Mouse (Mus musculus) CH12.LX (cell line): ENCODE results near the gene Rims3. TPM values are rescaled to one million over a fixed set of nuclear protein-coding genes. Genes with fewer than 3 reads are reported as not detected.

Experiments used
- DNase-seq: peaks from one replicate; pipeline ENCODE4 v3.0.0-alpha.2; 2013; ENCODE audit errors: extremely low read depth
- H3K27ac ChIP-seq: 2 replicates; pipeline ENCODE4 v1.5.1; 2012; ENCODE audit warnings: low read depth, mild to moderate bottlenecking, control low read depth, moderate library complexity; ENCODE audit not compliant: insufficient read depth
- H3K27me3 ChIP-seq: replicated peaks from 2 replicates; pipeline ENCODE3; 2012; ENCODE audit warnings: inconsistent platforms
- H3K36me3 ChIP-seq, 2 experiments: replicated peaks in 1 of 2; 2 replicates each; pipeline versions ENCODE3 to v1.6.1; 2012; ENCODE audit warnings: inconsistent platforms in 1 of 2, low read length in 1 of 2, mild to moderate bottlenecking in 1 of 2, mixed read lengths in 1 of 2, moderate library complexity in 1 of 2; ENCODE audit not compliant: control insufficient read depth in 1 of 2, insufficient read depth in 1 of 2
- H3K4me1 ChIP-seq, 2 experiments: 2 replicates each; pipeline ENCODE4 v1.6.1; 2012; ENCODE audit warnings: inconsistent platforms in 1 of 2, moderate library complexity in 1 of 2; ENCODE audit not compliant: insufficient read depth in 2 of 2, control insufficient read depth in 1 of 2
- H3K4me2 ChIP-seq: 2 replicates; pipeline ENCODE4 v1.6.1; 2012; ENCODE audit warnings: low read depth, mild to moderate bottlenecking, control low read depth; ENCODE audit not compliant: poor library complexity, insufficient read depth, severe bottlenecking
- H3K4me3 ChIP-seq, 3 experiments: fragments of 150-350 bp in 1 of 3; sonication (generic) in 1 of 3; replicated peaks in 1 of 3; 2 replicates each; pipeline versions ENCODE3 to v1.5.1; 2011 to 2012; ENCODE audit warnings: low read depth in 2 of 3, low read length in 2 of 3, mild to moderate bottlenecking in 2 of 3, moderate library complexity in 2 of 3, control low read depth in 1 of 3, improper control_type of control experiment in 1 of 3, inconsistent platforms in 1 of 3, mixed read lengths in 1 of 3; ENCODE audit not compliant: poor library complexity in 1 of 3
- H3K79me2 ChIP-seq: replicated peaks from 2 replicates; pipeline ENCODE4 v1.6.1; 2012; ENCODE audit warnings: mild to moderate bottlenecking, moderate library complexity; ENCODE audit not compliant: control insufficient read depth, poor library complexity, insufficient read depth, severe bottlenecking; ENCODE audit errors: extremely low read depth
- H3K9ac ChIP-seq: 2 replicates; pipeline ENCODE4 v1.6.1; 2012; ENCODE audit warnings: low read depth, mild to moderate bottlenecking, control low read depth, moderate library complexity; ENCODE audit not compliant: insufficient read depth
- H3K9me3 ChIP-seq: replicated peaks from 2 replicates; pipeline ENCODE3; 2012; ENCODE audit warnings: low read length, inconsistent platforms, mixed read lengths
- BHLHE40 ChIP-seq: IDR thresholded peaks from 2 replicates; pipeline ENCODE4 v1.6.1; 2011; ENCODE audit warnings: mild to moderate bottlenecking, low read depth, low read length, improper control_type of control experiment
- CHD1 ChIP-seq: IDR thresholded peaks from 2 replicates; pipeline ENCODE4 v1.6.1; 2012; ENCODE audit warnings: low read depth, low read length, improper control_type of control experiment, inconsistent platforms
- CHD2 ChIP-seq: IDR thresholded peaks from 2 replicates; pipeline ENCODE4 v1.6.1; 2011; ENCODE audit warnings: low read length, improper control_type of control experiment
- CTCF ChIP-seq, 2 experiments: IDR thresholded peaks in 1 of 2; conservative IDR thresholded peaks in 1 of 2; 2 replicates each; pipeline ENCODE4 v1.5.1; 2011 to 2012; ENCODE audit warnings: low read depth in 2 of 2, low read length in 2 of 2, improper control_type of control experiment in 1 of 2, inconsistent platforms in 1 of 2, mild to moderate bottlenecking in 1 of 2, moderate library complexity in 1 of 2
- ELF1 ChIP-seq: IDR thresholded peaks from 2 replicates; pipeline ENCODE4 v1.6.1; 2014; ENCODE audit warnings: low read depth, mild to moderate bottlenecking, inconsistent platforms, low read length, improper control_type of control experiment
- EP300 ChIP-seq: IDR thresholded peaks from 2 replicates; pipeline ENCODE4 v1.6.1; 2011; ENCODE audit warnings: low read length, improper control_type of control experiment
- ETS1 ChIP-seq: conservative IDR thresholded peaks from 2 replicates; pipeline ENCODE4 v1.6.1; 2012; ENCODE audit warnings: low read depth, mild to moderate bottlenecking, inconsistent platforms, low read length, improper control_type of control experiment, moderate library complexity
- GABPA ChIP-seq: IDR thresholded peaks from 2 replicates; pipeline ENCODE4 v1.6.1; 2012; ENCODE audit warnings: low read depth, low read length, improper control_type of control experiment, inconsistent platforms; ENCODE audit not compliant: insufficient replicate concordance
- HCFC1 ChIP-seq: IDR thresholded peaks from 2 replicates; pipeline ENCODE4 v1.6.1; 2012; ENCODE audit warnings: low read depth, mild to moderate bottlenecking, inconsistent platforms, low read length, improper control_type of control experiment
- IRF4 ChIP-seq: IDR thresholded peaks from 2 replicates; pipeline ENCODE4 v1.6.1; 2014; ENCODE audit warnings: low read depth, mild to moderate bottlenecking, inconsistent platforms, low read length, improper control_type of control experiment
- JUN ChIP-seq: IDR thresholded peaks from 2 replicates; pipeline ENCODE4 v1.6.1; 2011; ENCODE audit warnings: low read depth, mild to moderate bottlenecking, low read length, improper control_type of control experiment, moderate library complexity; ENCODE audit not compliant: insufficient read depth
- JUND ChIP-seq: conservative IDR thresholded peaks from 2 replicates; pipeline ENCODE4 v1.6.1; 2011; ENCODE audit warnings: low read depth, low read length, improper control_type of control experiment
- MAFK ChIP-seq: IDR thresholded peaks from 2 replicates; pipeline ENCODE4 v1.6.1; 2011; ENCODE audit warnings: low read length, improper control_type of control experiment; ENCODE audit not compliant: insufficient replicate concordance
- MAX ChIP-seq: IDR thresholded peaks from 2 replicates; pipeline ENCODE4 v1.6.1; 2011; ENCODE audit warnings: low read length, improper control_type of control experiment
- MEF2A ChIP-seq: IDR thresholded peaks from 2 replicates; pipeline ENCODE4 v1.6.1; 2014; ENCODE audit warnings: low read depth, mild to moderate bottlenecking, inconsistent platforms, low read length, improper control_type of control experiment, borderline replicate concordance
- MXI1 ChIP-seq: IDR thresholded peaks from 2 replicates; pipeline ENCODE4 v1.6.1; 2011; ENCODE audit warnings: mild to moderate bottlenecking, low read depth, low read length, improper control_type of control experiment
- MYC ChIP-seq: IDR thresholded peaks from 2 replicates; pipeline ENCODE4 v1.6.1; 2011; ENCODE audit warnings: low read depth, mild to moderate bottlenecking, improper control_type of control experiment, low read length
- NELFE ChIP-seq: IDR thresholded peaks from 2 replicates; pipeline ENCODE4 v1.6.1; 2011; ENCODE audit warnings: low read depth, low read length, improper control_type of control experiment
- PAX5 ChIP-seq: IDR thresholded peaks from 2 replicates; pipeline ENCODE4 v1.6.1; 2012; ENCODE audit warnings: low read length, inconsistent platforms, mixed read lengths
- POLR2A ChIP-seq: IDR thresholded peaks from 2 replicates; pipeline ENCODE4 v1.6.1; 2011; ENCODE audit warnings: low read depth, mild to moderate bottlenecking, improper control_type of control experiment, low read length
- POLR2AphosphoS2 ChIP-seq: IDR thresholded peaks from 2 replicates; pipeline ENCODE4 v1.6.1; 2011; ENCODE audit warnings: low read depth, low read length, improper control_type of control experiment
- RAD21 ChIP-seq: IDR thresholded peaks from 2 replicates; pipeline ENCODE4 v1.6.1; 2011; ENCODE audit warnings: low read depth, mild to moderate bottlenecking, low read length, improper control_type of control experiment, moderate library complexity
- SIN3A ChIP-seq: IDR thresholded peaks from 2 replicates; pipeline ENCODE4 v1.6.1; 2012; ENCODE audit warnings: low read length, improper control_type of control experiment, inconsistent platforms
- TBP ChIP-seq: conservative IDR thresholded peaks from 2 replicates; pipeline ENCODE4 v1.6.1; 2011; ENCODE audit warnings: low read depth, low read length, improper control_type of control experiment
- TCF12 ChIP-seq: IDR thresholded peaks from 2 replicates; pipeline ENCODE4 v1.6.1; 2014; ENCODE audit warnings: low read depth, mild to moderate bottlenecking, inconsistent platforms, low read length, improper control_type of control experiment
- USF1 ChIP-seq: IDR thresholded peaks from 2 replicates; pipeline ENCODE4 v1.6.1; 2014; ENCODE audit warnings: low read depth, mild to moderate bottlenecking, inconsistent platforms, low read length, improper control_type of control experiment
- USF2 ChIP-seq: conservative IDR thresholded peaks from 2 replicates; pipeline ENCODE4 v1.6.1; 2011; ENCODE audit warnings: low read depth, low read length, improper control_type of control experiment
- ZC3H11A ChIP-seq: IDR thresholded peaks from 2 replicates; pipeline ENCODE4 v1.6.1; 2012; ENCODE audit warnings: low read depth, mild to moderate bottlenecking, inconsistent platforms, low read length, improper control_type of control experiment
- ZKSCAN1 ChIP-seq: IDR thresholded peaks from 2 replicates; pipeline ENCODE4 v1.6.1; 2012; ENCODE audit warnings: low read depth, inconsistent platforms, low read length, improper control_type of control experiment, borderline replicate concordance
- ZMIZ1 ChIP-seq: IDR thresholded peaks from 2 replicates; pipeline ENCODE4 v1.6.1; 2012; ENCODE audit warnings: low read depth, mild to moderate bottlenecking, inconsistent platforms, low read length, improper control_type of control experiment
- ZNF384 ChIP-seq: IDR thresholded peaks from 2 replicates; pipeline ENCODE4 v1.6.1; 2012; ENCODE audit warnings: low read depth, low read length, improper control_type of control experiment, inconsistent platforms
- dilution Hi-C: fragments of 300-500 bp; cut with MboI; formaldehyde crosslinking; loops from 2 replicates; pipeline ENCODE4 v1.14.3; 2020; ENCODE audit warnings: low sequenced_read_pairs; ENCODE audit not compliant: extremely low pct_unique_long_range_greater_than_20kb, extremely low pct_ligation_motif_present
- in situ Hi-C: fragments of 300-500 bp; cut with MboI; formaldehyde crosslinking; loops from 3 replicates; pipeline ENCODE4 v1.14.3; 2019; ENCODE audit warnings: low sequenced_read_pairs, low pct_ligation_motif_present, low pct_unique_long_range_greater_than_20kb, mixed read lengths
- polyA plus RNA-seq: library from polyadenylated mRNA; unstranded; fragments of >175 nt; gene quantifications from 2 replicates; pipeline ENCODE4 v1.2.1, GENCODE M21; 2012; ENCODE audit warnings: low read depth; ENCODE audit not compliant: insufficient read length
- total RNA-seq, 2 experiments: library from RNA; depleted of rRNA; stranded (reverse); fragments of 300-350 nt in 1 of 2; fragments of >200 nt in 1 of 2; gene quantifications; 2 replicates each; pipeline ENCODE4 v1.2.3; 2012 to 2014

Gene Rims3
- total and polyA plus RNA-seq, 3 experiments = 0.05 to 0.17 (median 0.13) TPM

DNA sequence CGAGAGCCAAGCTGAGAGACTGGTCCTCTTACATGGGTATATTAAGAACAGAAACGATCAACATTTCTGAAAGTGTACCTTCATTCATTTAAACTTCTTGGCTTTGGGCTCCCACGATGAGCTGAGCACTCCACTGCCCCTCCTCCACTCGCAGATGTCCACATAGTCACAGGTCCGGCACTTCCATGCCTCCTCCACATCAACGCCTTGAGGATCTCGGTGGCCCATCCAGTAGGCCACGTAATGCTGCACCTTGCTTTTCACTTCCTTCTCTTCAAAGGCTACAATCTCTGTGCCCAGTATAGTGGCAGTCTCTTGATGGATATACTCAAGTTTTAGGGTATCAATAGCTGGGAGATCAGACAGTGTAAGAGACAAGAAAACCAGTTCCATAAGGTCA is 66.8 kb downstream of the Rims3 start:
- Histone ChIP-seq H3K4me2 (no peak overlapping the region), H3K27ac (no peak overlapping the region; the same call in 1 of the 2 replicates), H3K27me3 (no peaks in the 10 kb centered on the region), H3K79me2 (peaks cover 6% of the 10 kb centered on the region), H3K4me1 (peaks cover 4 to 24% of the 10 kb centered on the region in 2 experiments; a peak in 3 of 4 replicates), H3K9ac (no peak overlapping the region), H3K36me3 (peaks cover 14 to 27% of the 10 kb centered on the region in 2 experiments), H3K4me3 (no peak overlapping the region), H3K9me3 (no peaks in the 10 kb centered on the region)
- no peak for TF ChIP-seq MAX
- TF ChIP-seq HCFC1 = no peak
- no peak for TF ChIP-seq ELF1
- TF ChIP-seq NELFE = no peak
- no peak for TF ChIP-seq USF1
- TF ChIP-seq IRF4 = no peak
- no peak for TF ChIP-seq RAD21
- TF ChIP-seq ZC3H11A = no peak
- no peak for DNase-seq
- dilution Hi-C loops = no loop called here
- in situ Hi-C loops = no loop called here

DNA sequence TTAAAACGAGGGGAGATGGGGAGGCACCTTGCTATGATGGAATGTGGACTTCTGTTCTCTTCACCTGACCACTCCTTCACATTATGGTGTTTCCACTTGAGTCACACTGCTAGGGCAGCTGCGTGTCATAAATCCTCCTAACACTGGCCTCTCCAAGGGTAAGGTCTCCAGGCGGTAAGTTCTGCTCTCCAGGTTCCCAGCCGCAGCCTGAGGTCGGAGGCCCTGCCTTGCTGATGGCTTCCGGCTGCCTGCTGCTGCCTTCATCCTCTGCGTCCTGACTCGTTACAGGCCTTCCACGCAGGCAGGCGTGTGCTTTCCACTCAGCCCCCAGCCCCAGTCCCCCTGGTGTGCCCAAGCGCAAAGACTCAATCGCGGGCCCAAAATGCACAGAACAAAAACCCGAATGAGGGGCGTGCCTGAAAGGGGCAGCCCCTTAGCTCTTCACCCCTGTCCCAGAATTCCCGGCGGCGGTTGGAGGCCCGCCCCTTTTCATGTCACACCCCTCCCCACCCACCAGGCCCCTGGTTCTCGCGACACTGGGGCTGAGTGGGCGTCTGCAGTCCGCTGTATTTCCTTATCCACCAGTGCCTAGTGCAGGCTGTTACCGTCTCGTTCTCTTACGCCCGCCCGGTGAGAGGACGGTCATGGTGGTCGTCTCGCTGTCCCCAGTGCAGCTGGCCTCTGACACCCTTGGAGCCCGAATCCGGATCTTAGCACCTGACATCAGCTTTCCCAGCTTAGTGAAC is 70.1 kb downstream of the Rims3 start, which contains the start of gene Exo5:
Gene Exo5 (minus strand): TSS at position 464 of the 746 bp plus-strand sequence.
- dilution Hi-C loops = no loop called here
- peak within 1 kb of the TSS; percentile 77 for H3K27ac ChIP-seq
- in situ Hi-C loops = no loop called here
- TF ChIP-seq SIN3A (peak; percentile 47; the same call in 1 of the 2 replicates), NELFE (peak; percentile 98), CHD2 (peak; percentile 99), ZMIZ1 (peak; percentile 97), TCF12 (peak; percentile 80), ETS1 (no peak), TBP (peak; percentile 72), MEF2A (peak; percentile 9; the same call in 1 of the 2 replicates), BHLHE40 (0 out of 2 replicates have a peak, but pooled peaks have one; percentile 0), PAX5 (no peak), POLR2AphosphoS2 (peak; percentile 95), ZNF384 (no peak), GABPA (no peak), CTCF (conservative IDR thresholded peaks at IDR 0.05 in 1 of 2, IDR thresholded peaks at IDR 0.05 in 1 of 2; ENCODE audit: low read depth in 2 of 2, low read length in 2 of 2) (no peak; a peak in 1 of 4 replicates), MAX (no peak), JUND (no peak), ZKSCAN1 (no peak), JUN (no peak), USF2 (no peak), ELF1 (peak; percentile 87), MAFK (no peak), CHD1 (no peak), HCFC1 (peak; percentile 67), MXI1 (peak; percentile 80; the same call in 1 of the 2 replicates), IRF4 (peak; percentile 26; the same call in 1 of the 2 replicates), EP300 (0 out of 2 replicates have a peak, but pooled peaks have one; percentile 11), POLR2A (peak; percentile 98), MYC (no peak), RAD21 (no peak)

More for the DNA sequence above, 70.1 kb downstream of the Rims3 start, which contains the start of gene Exo5:
- DNase-seq = peak; percentile 96
- Histone ChIP-seq H3K4me1 (peaks cover 4 to 24% of the 10 kb centered on the region in 2 experiments; a peak in 3 of 4 replicates), H3K4me2 (peak within 1 kb of the TSS; percentile 51), H3K4me3 (peak within 1 kb of the TSS; percentile 70 to 85 (median 79)), H3K9me3 (peaks cover 4% of the 10 kb centered on the region), H3K27me3 (no peaks in the 10 kb centered on the region), H3K9ac (peak within 1 kb of the TSS; percentile 69), H3K79me2 (peaks cover 6% of the 10 kb centered on the region), H3K36me3 (peaks cover 14 to 23% of the 10 kb centered on the region in 2 experiments)
